In genomic region chr11:61068866-61069265, GRCm38 (mm10) we compare ENCODE assay signal across 13 mouse cellular contexts. TPM values are rescaled to one million over a fixed set of nuclear protein-coding genes. Genes with fewer than 3 reads are reported as not detected.
A peak's percentile ranks its signal among the peaks of the same experiment; 100 is the strongest.
DNase-seq lines count a peak whose midpoint lies in the region; ATAC-seq and TF ChIP-seq lines count a peak whose summit lies in the region.
"Had no signal": no experiment of that assay in that cellular context is flagged by ENCODE, and none has a peak within 500 bp of the region (broad histone marks: within the 10 kb centered on the region; RNA-seq: fewer than 3 reads in every experiment).

No protein-coding gene starts in this region.

- H3K27me3 ChIP-seq in hindbrain, postnatal 0 days (ENCODE audit: insufficient read depth, low read length) = no peaks in the 10 kb centered on the region
- H3K27me3 ChIP-seq in hindbrain, embryonic 12.5 days = no peaks in the 10 kb centered on the region
- H3K27me3 ChIP-seq in midbrain, embryonic 13.5 days = no peaks in the 10 kb centered on the region
- H3K27me3 ChIP-seq: neural tube, embryonic 13.5 days had no signal

- DNase-seq in adrenal gland, postnatal 10 days = peak; percentile 56
- no peak for DNase-seq in adrenal gland, adult 18-20 months (ENCODE audit: low spot score in 2 of 2)
- peak; percentile 15 for DNase-seq in hindbrain, postnatal 0 days (ENCODE audit: low spot score)
- peak; percentile 41 for DNase-seq in layer of hippocampus, adult 9-11 months
- DNase-seq in right cerebral cortex, postnatal 14 days = peak; percentile 72
- DNase-seq in thymus, postnatal 10 days (ENCODE audit: low spot score in 2 of 2) = no peak

- H3K9me3 ChIP-seq in hindbrain, postnatal 0 days (ENCODE audit: low read length) = no peaks in the 10 kb centered on the region
- H3K9me3 ChIP-seq in hindbrain, embryonic 12.5 days (replicated peaks) = no peaks in the 10 kb centered on the region
- no peaks in the 10 kb centered on the region for H3K9me3 ChIP-seq in midbrain, embryonic 13.5 days
- H3K9me3 ChIP-seq: liver, embryonic 12.5 days; midbrain, embryonic 10.5 days; neural tube, embryonic 13.5 days had no signal

- H3K4me1 ChIP-seq in hindbrain, postnatal 0 days (ENCODE audit: insufficient read depth, low read length) = no peaks in the 10 kb centered on the region
- 0 out of 2 replicates have a peak, but pooled peaks cover 2% of the 10 kb centered on the region for H3K4me1 ChIP-seq in hindbrain, embryonic 12.5 days
- H3K4me1 ChIP-seq in midbrain, embryonic 13.5 days (replicated peaks) = peaks cover 9% of the 10 kb centered on the region; the same call in 1 of the 2 replicates

- no peak overlapping the region for H3K4me2 ChIP-seq in hindbrain, postnatal 0 days (ENCODE audit: low read depth, low read length)
- no peak overlapping the region for H3K4me2 ChIP-seq in hindbrain, embryonic 12.5 days (replicated peaks)
- H3K4me2 ChIP-seq in midbrain, embryonic 13.5 days (replicated peaks) = no peak overlapping the region
- H3K4me2 ChIP-seq: liver, embryonic 12.5 days; neural tube, embryonic 13.5 days had no signal

- 59% methylated on average over 10 of the region's 10 CpGs for WGBS in hindbrain, postnatal 0 days
- 91% methylated on average over 10 of the region's 10 CpGs for WGBS in hindbrain, embryonic 12.5 days
- 87% methylated on average over 10 of the region's 10 CpGs for WGBS in midbrain, embryonic 13.5 days

- no peak for TF ChIP-seq CTCF in hindbrain, postnatal 0 days (IDR thresholded peaks at IDR 0.05; ENCODE audit: low read depth)

- no peak for ATAC-seq in hindbrain, postnatal 0 days
- no peak for ATAC-seq in hindbrain, embryonic 12.5 days (ENCODE audit: low FRiP score)
- ATAC-seq in midbrain, embryonic 13.5 days = no peak
- ATAC-seq: liver, embryonic 12.5 days; Patski had no signal

- H3K9ac ChIP-seq in hindbrain, postnatal 0 days (replicated peaks; ENCODE audit: low read length) = no peak overlapping the region
- no peak overlapping the region for H3K9ac ChIP-seq in hindbrain, embryonic 12.5 days
- H3K9ac ChIP-seq in midbrain, embryonic 13.5 days (replicated peaks) = no peak overlapping the region
- H3K9ac ChIP-seq: neural tube, embryonic 13.5 days had no signal

- H3K27ac ChIP-seq in hindbrain, postnatal 0 days = no peak overlapping the region
- H3K27ac ChIP-seq in hindbrain, embryonic 12.5 days = no peak overlapping the region
- no peak overlapping the region for H3K27ac ChIP-seq in midbrain, embryonic 13.5 days
- H3K27ac ChIP-seq: kidney, postnatal 0 days; midbrain, embryonic 10.5 days; neural tube, embryonic 13.5 days had no signal

- no peaks in the 10 kb centered on the region for H3K36me3 ChIP-seq in hindbrain, postnatal 0 days (ENCODE audit: insufficient read depth, low read length)
- H3K36me3 ChIP-seq in hindbrain, embryonic 12.5 days = no peaks in the 10 kb centered on the region
- H3K36me3 ChIP-seq in midbrain, embryonic 13.5 days = 0 out of 2 replicates have a peak, but pooled peaks cover 4% of the 10 kb centered on the region
- H3K36me3 ChIP-seq: liver, embryonic 12.5 days; midbrain, embryonic 10.5 days; neural tube, embryonic 13.5 days had no signal

- H3K4me3 ChIP-seq in hindbrain, postnatal 0 days (ENCODE audit: low read length) = no peak overlapping the region
- no peak overlapping the region for H3K4me3 ChIP-seq in hindbrain, embryonic 12.5 days
- H3K4me3 ChIP-seq in midbrain, embryonic 13.5 days (replicated peaks) = no peak overlapping the region
- H3K4me3 ChIP-seq: liver, embryonic 12.5 days; midbrain, embryonic 10.5 days; neural tube, embryonic 13.5 days had no signal

RNA-seq across cellular contexts. Expression of gene Kcnj12, which starts 46.5 kb away (rescaled TPM):
- total RNA-seq in adrenal gland, postnatal 10 days (2021) = 1 to 10 TPM; 2.3 to 2.9 TPM
- 1 to 10 TPM; 2.1 to 2.8 TPM for total RNA-seq in adrenal gland, adult 18-20 months (2021)
- 16.0 and 16.6 TPM in 2 replicates for total RNA-seq in hindbrain, postnatal 0 days (2014; rRNA removed)
- 3.3 TPM in 2 replicates for polyA plus RNA-seq in hindbrain, postnatal 0 days (2015; fragmentation: Nextera tagmentation; extraction: Ambion mirVana)
- 2.7 and 3.2 TPM in 2 replicates for polyA plus RNA-seq in hindbrain, embryonic 12.5 days (2016; fragmentation: Nextera tagmentation; extraction: Ambion mirVana)
- 0.64 and 1.4 TPM in 2 replicates for polyA plus RNA-seq in midbrain, embryonic 13.5 days (2015; fragmentation: Nextera tagmentation; extraction: Ambion mirVana)
- polyA plus RNA-seq: Patski had no signal

RNA-seq across cellular contexts. Expression of gene Tnfrsf13b, which starts 57.7 kb away (rescaled TPM):
- total RNA-seq in adrenal gland, postnatal 10 days (2021) = 1 to 10 TPM; 1.8 to 2.5 TPM
- total RNA-seq in adrenal gland, adult 18-20 months (2021) = under 1 TPM; 0.50 to 0.70 TPM
- total RNA-seq in hindbrain, postnatal 0 days (2014; rRNA removed) = 2.7 and 7.0 TPM in 2 replicates
- 1.1 and 1.5 TPM in 2 replicates for polyA plus RNA-seq in hindbrain, postnatal 0 days (2015; fragmentation: Nextera tagmentation; extraction: Ambion mirVana)
- polyA plus RNA-seq in hindbrain, embryonic 12.5 days (2016; fragmentation: Nextera tagmentation; extraction: Ambion mirVana) = 1.1 and 1.5 TPM in 2 replicates
- polyA plus RNA-seq in midbrain, embryonic 13.5 days (2015; fragmentation: Nextera tagmentation; extraction: Ambion mirVana) = 0.77 and 1.0 TPM in 2 replicates
- polyA plus RNA-seq: Patski had no signal

Comparison
In these comparisons a context has a peak if more than half of its experiments do, and no peak if none do; other contexts are left out.
1. DNase-seq: peak in adrenal gland, postnatal 10 days (single experiment), hindbrain, postnatal 0 days (single experiment), layer of hippocampus, adult 9-11 months (single experiment) and right cerebral cortex, postnatal 14 days (single experiment); none in adrenal gland, adult 18-20 months (0 of 2) and thymus, postnatal 10 days (0 of 2).